Comparison of ENCODE assay signal across 26 mouse cellular contexts in genomic region chr13:70073655-70074054, GRCm38 (mm10).
DNase-seq lines count a peak whose midpoint lies in the region; ATAC-seq and TF ChIP-seq lines count a peak whose summit lies in the region.
"Had no signal": no experiment of that assay in that cellular context is flagged by ENCODE, and none has a peak within 500 bp of the region (broad histone marks: within the 10 kb centered on the region; RNA-seq: fewer than 3 reads in every experiment).

No protein-coding gene starts in this region.

- H3K27me3 ChIP-seq in limb, embryonic 14.5 days (ENCODE audit: control insufficient read depth, insufficient read depth, low read length): no peaks in the 10 kb centered on the region
- no peaks in the 10 kb centered on the region for H3K27me3 ChIP-seq in limb, embryonic 10.5 days (ENCODE audit: low read depth, poor library complexity, severe bottlenecking)
- no peaks in the 10 kb centered on the region; the same call in 1 of the 2 replicates for H3K27me3 ChIP-seq in embryonic facial prominence, embryonic 13.5 days
- H3K27me3 ChIP-seq in kidney, embryonic 15.5 days: no peaks in the 10 kb centered on the region
- H3K27me3 ChIP-seq: forebrain, embryonic 12.5 days; forebrain, embryonic 15.5 days; heart, embryonic 12.5 days; heart, embryonic 15.5 days; Patski had no signal

- H3K4me1 ChIP-seq in limb, embryonic 14.5 days (ENCODE audit: control insufficient read depth, insufficient read depth, low read length): no peaks in the 10 kb centered on the region
- no peaks in the 10 kb centered on the region for H3K4me1 ChIP-seq in limb, embryonic 10.5 days
- H3K4me1 ChIP-seq in embryonic facial prominence, embryonic 13.5 days: peaks cover 14% of the 10 kb centered on the region
- 0 out of 2 replicates have a peak, but pooled peaks cover 6% of the 10 kb centered on the region for H3K4me1 ChIP-seq in kidney, embryonic 15.5 days
- H3K4me1 ChIP-seq: forebrain, embryonic 12.5 days; forebrain, embryonic 15.5 days; heart, embryonic 12.5 days; heart, embryonic 15.5 days had no signal

- TF ChIP-seq POLR2A in limb, embryonic 14.5 days (IDR thresholded peaks at IDR 0.05; ENCODE audit: borderline replicate concordance, extremely low read depth, insufficient read depth, insufficient read length): no peak

- H3K4me3 ChIP-seq in limb, embryonic 14.5 days (replicated peaks; ENCODE audit: low read length): no peak overlapping the region
- no peak overlapping the region for H3K4me3 ChIP-seq in limb, embryonic 10.5 days
- H3K4me3 ChIP-seq in embryonic facial prominence, embryonic 13.5 days: no peak overlapping the region
- no peak overlapping the region for H3K4me3 ChIP-seq in kidney, embryonic 15.5 days (replicated peaks)
- H3K4me3 ChIP-seq: erythroblast, embryonic 14.5 days; forebrain, embryonic 12.5 days; forebrain, embryonic 15.5 days; heart, embryonic 12.5 days; heart, embryonic 15.5 days had no signal

- no peaks in the 10 kb centered on the region for H3K36me3 ChIP-seq in limb, embryonic 14.5 days (ENCODE audit: control insufficient read depth, insufficient read depth, low read length)
- no peaks in the 10 kb centered on the region for H3K36me3 ChIP-seq in limb, embryonic 10.5 days
- H3K36me3 ChIP-seq in embryonic facial prominence, embryonic 13.5 days: no peaks in the 10 kb centered on the region
- H3K36me3 ChIP-seq in kidney, embryonic 15.5 days: no peaks in the 10 kb centered on the region
- H3K36me3 ChIP-seq: forebrain, embryonic 12.5 days; forebrain, embryonic 15.5 days; heart, embryonic 12.5 days; heart, embryonic 15.5 days had no signal

- 73% methylated on average over 6 of the region's 6 CpGs for WGBS in limb, embryonic 14.5 days
- WGBS in limb, embryonic 10.5 days: 93% methylated on average over 6 of the region's 6 CpGs
- 44% methylated on average over 6 of the region's 6 CpGs for WGBS in embryonic facial prominence, embryonic 13.5 days
- WGBS in kidney, embryonic 15.5 days: 62% methylated on average over 6 of the region's 6 CpGs

- H3K4me2 ChIP-seq in limb, embryonic 14.5 days (replicated peaks; ENCODE audit: low read depth, low read length, severe bottlenecking): no peak overlapping the region
- H3K4me2 ChIP-seq in embryonic facial prominence, embryonic 13.5 days: no peak overlapping the region
- no peak overlapping the region for H3K4me2 ChIP-seq in kidney, embryonic 15.5 days
- H3K4me2 ChIP-seq: forebrain, embryonic 12.5 days; forebrain, embryonic 15.5 days; heart, embryonic 12.5 days; heart, embryonic 15.5 days; hindbrain, embryonic 14.5 days had no signal

- peak; percentile 5 for DNase-seq in gastrocnemius, postnatal 14 days
- no peak for DNase-seq in gastrocnemius, postnatal 10 days
- peak; percentile 16 for DNase-seq in limb, embryonic 14.5 days (ENCODE audit: low spot score)
- no peak for DNase-seq in limb, embryonic 10.5 days (ENCODE audit: low spot score)
- DNase-seq in NIH3T3 (ENCODE audit: low read depth): peak; percentile 1
- no peak for DNase-seq in lung, postnatal 10 days
- DNase-seq: adrenal gland, adult 2 months; adrenal gland, postnatal 14 days; cerebellum, adult 11 months; cerebellum, adult 2 months; cerebellum, adult 9-11 months; cerebellum, postnatal 25 days; heart, adult 18-20 months; heart, postnatal 10 days; heart, postnatal 4 days had no signal

- no peak overlapping the region for H3K9ac ChIP-seq in limb, embryonic 14.5 days (ENCODE audit: low read depth, low read length, severe bottlenecking)
- H3K9ac ChIP-seq in embryonic facial prominence, embryonic 13.5 days: no peak overlapping the region
- H3K9ac ChIP-seq in kidney, embryonic 15.5 days: no peak overlapping the region
- H3K9ac ChIP-seq: forebrain, embryonic 12.5 days; forebrain, embryonic 15.5 days; heart, embryonic 12.5 days; heart, embryonic 15.5 days; hindbrain, embryonic 14.5 days had no signal

- H3K9me3 ChIP-seq in limb, embryonic 14.5 days (ENCODE audit: control insufficient read depth, low read length): no peaks in the 10 kb centered on the region
- H3K9me3 ChIP-seq in limb, embryonic 10.5 days (replicated peaks): no peaks in the 10 kb centered on the region
- no peaks in the 10 kb centered on the region for H3K9me3 ChIP-seq in embryonic facial prominence, embryonic 13.5 days
- no peaks in the 10 kb centered on the region for H3K9me3 ChIP-seq in kidney, embryonic 15.5 days (replicated peaks)
- H3K9me3 ChIP-seq: forebrain, embryonic 12.5 days; forebrain, embryonic 15.5 days; heart, embryonic 12.5 days; heart, embryonic 15.5 days had no signal

- H3K27ac ChIP-seq in limb, embryonic 14.5 days (replicated peaks; ENCODE audit: low read depth, low read length): no peak overlapping the region
- no peak overlapping the region for H3K27ac ChIP-seq in limb, embryonic 10.5 days
- no peak overlapping the region for H3K27ac ChIP-seq in embryonic facial prominence, embryonic 13.5 days
- no peak overlapping the region for H3K27ac ChIP-seq in kidney, embryonic 15.5 days
- H3K27ac ChIP-seq: forebrain, embryonic 12.5 days; forebrain, embryonic 15.5 days; heart, embryonic 15.5 days; hindbrain, embryonic 14.5 days; hindbrain, postnatal 0 days had no signal

- ATAC-seq in limb, embryonic 14.5 days (ENCODE audit: low FRiP score, low read depth): 0 out of 2 replicates have a peak, but pooled peaks have one; percentile 37
- 0 out of 2 replicates have a peak, but pooled peaks have one; percentile 57 for ATAC-seq in embryonic facial prominence, embryonic 13.5 days (ENCODE audit: insufficient number of reproducible peaks, insufficient read depth, low FRiP score, low TSS enrichment, low read depth)
- ATAC-seq in kidney, embryonic 15.5 days (replicated peaks; ENCODE audit: low FRiP score): no peak
- ATAC-seq: forebrain, embryonic 15.5 days; hindbrain, postnatal 0 days; inflammation-experienced regulatory T-cells, adult 6 months; Patski had no signal

- intact Hi-C loops in gastrocnemius, postnatal 14 days (cut with DNase I; ENCODE audit: low total_unique reads): no loop called here

Comparison
In these comparisons a context has a peak if more than half of its experiments do, and no peak if none do; other contexts are left out.
1. DNase-seq: peak in gastrocnemius, postnatal 14 days (single experiment), limb, embryonic 14.5 days (single experiment) and NIH3T3 (single experiment); none in gastrocnemius, postnatal 10 days (single experiment), limb, embryonic 10.5 days (single experiment) and lung, postnatal 10 days (single experiment).